Mouse (Mus musculus): ENCODE measurements around the gene Ksr1.

Ksr1 gene

GRCm38 (mm10) chr11:79122556-79122955 is 23.7 kb downstream of the Ksr1 start:
- no peak for DNase-seq (ENCODE audit: low read depth)

- DNase-seq (ENCODE audit: low read depth): peak; percentile 42
Observed at GRCm38 (mm10) chr11:79120087-79120486, 26.1 kb downstream of the Ksr1 start.

- peak; percentile 54 for DNase-seq (ENCODE audit: low read depth)
Observed at GRCm38 (mm10) chr11:79118918-79119377, 27.3 kb downstream of the Ksr1 start.

- no peak for DNase-seq (ENCODE audit: low read depth)
Observed at GRCm38 (mm10) chr11:79116665-79117064, 29.5 kb downstream of the Ksr1 start.

- DNase-seq (ENCODE audit: low read depth): no peak
Observed at GRCm38 (mm10) chr11:79115659-79116058, 30.5 kb downstream of the Ksr1 start.

GRCm38 (mm10) chr11:79114061-79114460 is 32.1 kb downstream of the Ksr1 start:
- no peak for DNase-seq (ENCODE audit: low read depth)

GRCm38 (mm10) chr11:79113397-79113796 is 32.8 kb downstream of the Ksr1 start:
- no peak for DNase-seq (ENCODE audit: low read depth)

- no peak for DNase-seq (ENCODE audit: low read depth)
Observed at GRCm38 (mm10) chr11:79112559-79113302, 33.5 kb downstream of the Ksr1 start.

GRCm38 (mm10) chr11:79111864-79112558 is 34.2 kb downstream of the Ksr1 start:
- no peak for DNase-seq (ENCODE audit: low read depth)

GRCm38 (mm10) chr11:79110446-79110845 is 35.8 kb downstream of the Ksr1 start:
- DNase-seq (ENCODE audit: low read depth): peak; percentile 57

- DNase-seq (ENCODE audit: low read depth): no peak
Observed at GRCm38 (mm10) chr11:79107934-79108333, 38.3 kb downstream of the Ksr1 start.

GRCm38 (mm10) chr11:79104998-79105397 is 41.2 kb downstream of the Ksr1 start:
- no peak for DNase-seq (ENCODE audit: low read depth)

GRCm38 (mm10) chr11:79104538-79104937 is 41.7 kb downstream of the Ksr1 start:
- DNase-seq (ENCODE audit: low read depth): no peak

GRCm38 (mm10) chr11:79104096-79104495 is 42.1 kb downstream of the Ksr1 start:
- DNase-seq (ENCODE audit: low read depth): no peak

GRCm38 (mm10) chr11:79103461-79103869 is 42.7 kb downstream of the Ksr1 start:
- no peak for DNase-seq (ENCODE audit: low read depth)

- no peak for DNase-seq (ENCODE audit: low read depth)
Observed at GRCm38 (mm10) chr11:79102280-79102679, 43.9 kb downstream of the Ksr1 start.

GRCm38 (mm10) chr11:79101568-79101967 is 44.6 kb downstream of the Ksr1 start:
- DNase-seq (ENCODE audit: low read depth): no peak

- no peak for DNase-seq (ENCODE audit: low read depth)
Observed at GRCm38 (mm10) chr11:79099032-79099431, 47.2 kb downstream of the Ksr1 start.

GRCm38 (mm10) chr11:79097736-79098135 is 48.5 kb downstream of the Ksr1 start:
- DNase-seq (ENCODE audit: low read depth): no peak

GRCm38 (mm10) chr11:79096673-79097072 is 49.5 kb downstream of the Ksr1 start:
- DNase-seq (ENCODE audit: low read depth): peak; percentile 40

- DNase-seq (ENCODE audit: low read depth): no peak
Observed at GRCm38 (mm10) chr11:79095713-79096112, 50.5 kb downstream of the Ksr1 start.

GRCm38 (mm10) chr11:79094727-79095126 is 51.5 kb downstream of the Ksr1 start:
- peak; percentile 61 for DNase-seq (ENCODE audit: low read depth)

GRCm38 (mm10) chr11:79093986-79094695 is 52.1 kb downstream of the Ksr1 start:
- no peak for DNase-seq (ENCODE audit: low read depth)

Measured in NIH3T3 (cell line).